Mouse (Mus musculus) hindbrain, embryonic 16.5 days (tissue): ENCODE data around the gene Arhgef6. TPM values are rescaled to one million over a fixed set of nuclear protein-coding genes. Genes with fewer than 3 reads are reported as not detected.

Source experiments
- ATAC-seq: fragments of 200-750 bp; cut with Nextera tagmentation; 2 replicates; pipeline ENCODE4 v1.8.0; 2017; ENCODE audit warnings: moderate TSS enrichment, moderate library complexity
- H3K27ac ChIP-seq: fragments of 300-500 bp; sonication (generic); 2 replicates; pipeline ENCODE4 v1.5.1; 2014; ENCODE audit warnings: low read depth, mild to moderate bottlenecking, control low read depth, low read length, moderate library complexity
- H3K27me3 ChIP-seq: fragments of 300-500 bp; sonication (generic); replicated peaks from 2 replicates; pipeline ENCODE4 v1.6.1; 2014; ENCODE audit warnings: low read length; ENCODE audit not compliant: control insufficient read depth, insufficient read depth
- H3K36me3 ChIP-seq: fragments of 300-500 bp; sonication (generic); 2 replicates; pipeline ENCODE4 v1.6.1; 2014; ENCODE audit warnings: mild to moderate bottlenecking, low read length, moderate library complexity, mixed read lengths; ENCODE audit not compliant: control insufficient read depth, insufficient read depth
- H3K4me1 ChIP-seq: fragments of 300-500 bp; sonication (generic); 2 replicates; pipeline ENCODE4 v1.6.1; 2014; ENCODE audit warnings: low read depth, low read length; ENCODE audit not compliant: control insufficient read depth, insufficient read depth
- H3K4me2 ChIP-seq: fragments of 300-500 bp; sonication (generic); 2 replicates; pipeline ENCODE4 v1.6.1; 2014; ENCODE audit warnings: mild to moderate bottlenecking, low read length, control low read depth, moderate library complexity
- H3K4me3 ChIP-seq: fragments of 300-500 bp; sonication (generic); 2 replicates; pipeline ENCODE4 v1.5.1; 2014; ENCODE audit warnings: mild to moderate bottlenecking, low read length, control low read depth, moderate library complexity
- H3K9ac ChIP-seq: fragments of 300-500 bp; sonication (generic); 2 replicates; pipeline ENCODE4 v1.6.1; 2014; ENCODE audit warnings: low read depth, mild to moderate bottlenecking, control low read depth, low read length, moderate library complexity
- H3K9me3 ChIP-seq: fragments of 300-500 bp; sonication (generic); 2 replicates; pipeline ENCODE4 v1.6.1; 2014; ENCODE audit warnings: mild to moderate bottlenecking, low read length, moderate library complexity; ENCODE audit not compliant: control insufficient read depth
- WGBS: fragments of 180-500 bp; shearing (Covaris S2); extraction: QIAGEN DNeasy Blood & Tissue Kit; methylation state at CpG from one replicate; pipeline ENCODE4 v1.1.7; 2014; 5-methylcytosine and 5-hydroxymethylcytosine counted together
- polyA plus RNA-seq: library from polyadenylated mRNA; unstranded; fragments of >200 nt; fragmentation: Nextera tagmentation; extraction: Ambion mirVana; gene quantifications from 2 replicates; pipeline ENCODE4 v1.2.1, GENCODE M21; 2015

The Arhgef6 gene
- polyA plus RNA-seq, 1 experiment from 2014 or later: 6.5 TPM

DNA sequence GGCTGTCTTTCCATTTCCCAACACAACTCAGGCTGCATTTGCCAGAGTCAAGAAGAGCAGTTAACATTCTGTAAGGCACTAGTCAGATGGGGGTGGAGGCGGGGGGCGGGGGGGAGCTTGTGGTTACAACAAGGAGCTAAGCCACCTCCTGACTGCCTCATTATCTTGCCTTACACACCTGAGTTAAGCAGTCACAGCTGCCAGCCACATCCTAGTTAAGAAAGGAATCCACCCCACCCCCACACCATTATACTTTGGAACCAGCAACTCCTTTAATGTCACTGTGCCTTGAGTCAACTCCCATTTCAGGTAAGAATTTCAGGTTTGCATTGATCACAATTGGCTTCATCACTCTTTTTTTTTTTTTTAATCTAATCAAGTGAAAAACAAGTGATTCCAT lies 28.5 kb downstream of the Arhgef6 start:
- ATAC-seq: no peak
- no peaks in the 10 kb centered on the region for H3K9me3 ChIP-seq
- no peak overlapping the region for H3K4me3 ChIP-seq
- H3K4me2 ChIP-seq: no peak overlapping the region
- H3K36me3 ChIP-seq: no peaks in the 10 kb centered on the region
- no peak overlapping the region for H3K27ac ChIP-seq
- WGBS: 55% methylated on average over 2 of the region's 2 CpGs
- no peaks in the 10 kb centered on the region for H3K27me3 ChIP-seq
- H3K9ac ChIP-seq: no peak overlapping the region
- no peaks in the 10 kb centered on the region for H3K4me1 ChIP-seq

DNA sequence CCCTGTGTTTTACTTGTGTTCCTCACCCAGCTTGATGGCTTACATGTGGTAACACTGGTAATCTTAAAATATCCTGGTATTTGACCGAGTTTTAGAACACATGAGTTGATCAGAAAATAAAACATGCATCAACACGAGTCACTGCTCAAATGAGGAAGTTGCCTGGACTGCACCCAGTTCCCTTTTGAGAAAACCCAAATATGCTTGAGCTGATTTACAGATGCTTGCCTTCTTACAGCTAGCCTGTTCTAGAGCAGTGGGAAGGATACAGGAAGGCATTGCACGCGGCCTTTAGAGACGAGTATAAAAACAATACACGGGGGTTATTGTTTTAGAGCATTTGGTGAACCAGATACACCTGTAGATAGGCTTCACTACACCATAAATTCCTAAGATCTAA lies 31.8 kb downstream of the Arhgef6 start:
- Histone ChIP-seq H3K4me1 (no peaks in the 10 kb centered on the region), H3K36me3 (no peaks in the 10 kb centered on the region), H3K9ac (no peak overlapping the region), H3K27ac (no peak overlapping the region), H3K9me3 (no peaks in the 10 kb centered on the region), H3K4me3 (no peak overlapping the region), H3K4me2 (no peak overlapping the region), H3K27me3 (no peaks in the 10 kb centered on the region)
- WGBS: 83% methylated on average over 6 of the region's 6 CpGs
- no peak for ATAC-seq

DNA sequence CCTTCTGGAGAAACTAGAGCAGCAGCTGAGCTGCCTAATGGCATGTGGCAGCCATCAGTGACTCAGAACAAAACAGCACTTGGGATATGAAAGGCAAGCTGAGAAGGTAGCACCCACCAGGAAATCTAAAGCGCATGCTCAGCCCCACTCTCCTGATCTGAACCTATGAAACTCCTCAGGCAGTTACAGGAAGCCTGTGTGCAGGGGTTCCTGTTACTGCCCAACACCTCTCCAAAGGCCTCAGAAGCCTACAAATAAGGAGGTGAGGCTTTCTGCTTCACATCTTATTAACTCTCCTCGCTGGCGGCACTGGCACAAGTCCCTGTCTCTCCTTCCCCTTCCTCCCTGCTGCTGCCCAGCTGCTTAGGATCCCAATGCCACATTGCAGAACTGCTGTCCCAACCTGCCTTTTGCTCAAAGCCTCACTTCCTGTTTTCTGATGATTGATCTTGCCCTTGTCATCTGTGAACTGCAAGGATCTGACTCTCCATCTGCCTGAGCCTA lies 33.7 kb downstream of the Arhgef6 start:
- Histone ChIP-seq H3K4me2 (no peak overlapping the region), H3K9ac (no peak overlapping the region), H3K36me3 (no peaks in the 10 kb centered on the region), H3K9me3 (no peaks in the 10 kb centered on the region), H3K4me3 (no peak overlapping the region), H3K4me1 (no peaks in the 10 kb centered on the region), H3K27ac (no peak overlapping the region), H3K27me3 (no peaks in the 10 kb centered on the region)
- ATAC-seq: no peak
- WGBS: 74% methylated on average over 3 of the region's 3 CpGs

GRCm38 (mm10) chrX:57303188-57303878 lies 35.2 kb downstream of the Arhgef6 start:
- no peak overlapping the region for H3K9ac ChIP-seq
- H3K36me3 ChIP-seq: no peaks in the 10 kb centered on the region
- no peaks in the 10 kb centered on the region for H3K9me3 ChIP-seq
- WGBS: 82% methylated on average over 8 of the region's 8 CpGs
- H3K4me1 ChIP-seq: no peaks in the 10 kb centered on the region
- H3K27ac ChIP-seq: no peak overlapping the region
- H3K4me2 ChIP-seq: no peak overlapping the region
- no peak for ATAC-seq
- no peak overlapping the region for H3K4me3 ChIP-seq
- H3K27me3 ChIP-seq: no peaks in the 10 kb centered on the region

GRCm38 (mm10) chrX:57298946-57299345 lies 39.6 kb downstream of the Arhgef6 start:
- H3K4me1 ChIP-seq: no peaks in the 10 kb centered on the region
- H3K9ac ChIP-seq: no peak overlapping the region
- H3K9me3 ChIP-seq: no peaks in the 10 kb centered on the region
- WGBS: 80% methylated on average over 7 of the region's 7 CpGs
- H3K27ac ChIP-seq: no peak overlapping the region
- no peaks in the 10 kb centered on the region for H3K36me3 ChIP-seq
- ATAC-seq: no peak
- H3K4me3 ChIP-seq: no peak overlapping the region
- H3K4me2 ChIP-seq: no peak overlapping the region
- no peaks in the 10 kb centered on the region for H3K27me3 ChIP-seq

- Histone ChIP-seq H3K27ac (no peak overlapping the region), H3K4me3 (no peak overlapping the region), H3K4me1 (no peaks in the 10 kb centered on the region), H3K27me3 (no peaks in the 10 kb centered on the region), H3K9me3 (no peaks in the 10 kb centered on the region), H3K4me2 (no peak overlapping the region), H3K9ac (no peak overlapping the region), H3K36me3 (no peaks in the 10 kb centered on the region)
- 83% methylated on average over 3 of the region's 3 CpGs for WGBS
- no peak for ATAC-seq
Observed at GRCm38 (mm10) chrX:57288458-57288857, 50.1 kb downstream of the Arhgef6 start.

GRCm38 (mm10) chrX:57286281-57286680 lies 52.2 kb downstream of the Arhgef6 start:
- Histone ChIP-seq H3K4me2 (no peak overlapping the region), H3K27me3 (no peaks in the 10 kb centered on the region), H3K4me3 (no peak overlapping the region), H3K27ac (no peak overlapping the region), H3K9ac (no peak overlapping the region), H3K4me1 (no peaks in the 10 kb centered on the region), H3K9me3 (no peaks in the 10 kb centered on the region), H3K36me3 (no peaks in the 10 kb centered on the region)
- WGBS: 48% methylated on average over 9 of the region's 9 CpGs
- ATAC-seq: no peak; the same call in 1 of the 2 replicates

- H3K27ac ChIP-seq: no peak overlapping the region
- no peak for ATAC-seq
- no peaks in the 10 kb centered on the region for H3K27me3 ChIP-seq
- H3K9me3 ChIP-seq: no peaks in the 10 kb centered on the region
- no peak overlapping the region for H3K4me2 ChIP-seq
- no peak overlapping the region for H3K4me3 ChIP-seq
- H3K36me3 ChIP-seq: no peaks in the 10 kb centered on the region
- H3K4me1 ChIP-seq: no peaks in the 10 kb centered on the region
- H3K9ac ChIP-seq: no peak overlapping the region
- 93% methylated on average over 3 of the region's 3 CpGs for WGBS
Observed at GRCm38 (mm10) chrX:57282184-57282583, 56.3 kb downstream of the Arhgef6 start.

- Histone ChIP-seq H3K27me3 (no peaks in the 10 kb centered on the region), H3K4me3 (no peak overlapping the region), H3K9me3 (no peaks in the 10 kb centered on the region), H3K4me2 (no peak overlapping the region), H3K4me1 (no peaks in the 10 kb centered on the region), H3K27ac (no peak overlapping the region), H3K36me3 (no peaks in the 10 kb centered on the region), H3K9ac (no peak overlapping the region)
- 58% methylated on average over 6 of the region's 6 CpGs for WGBS
- ATAC-seq: no peak
Observed at GRCm38 (mm10) chrX:57277560-57278335, 60.8 kb downstream of the Arhgef6 start.
